Mouse (Mus musculus): ENCODE measurements around the gene Hnrnpll. TPM values are rescaled to one million over a fixed set of nuclear protein-coding genes. Genes with fewer than 3 reads are reported as not detected.

Hnrnpll gene
- total and polyA plus RNA-seq, 2 experiments from 2014 or later = 19.0 to 37.5 TPM

- H3K27ac ChIP-seq (ENCODE audit: low read depth) = no peak overlapping the region
- H3K9ac ChIP-seq (replicated peaks; ENCODE audit: low read depth, low read length) = no peak overlapping the region
- H3K4me1 ChIP-seq (ENCODE audit: control insufficient read depth, insufficient read depth) = peaks cover 11% of the 10 kb centered on the region; the same call in 1 of the 2 replicates
- no peak overlapping the region for H3K4me2 ChIP-seq (ENCODE audit: low read depth, low read length)
- no peak for DNase-seq (ENCODE audit: low spot score)
- no peak for TF ChIP-seq EP300 (IDR thresholded peaks at IDR 0.05; ENCODE audit: low read depth)
- H3K4me3 ChIP-seq (ENCODE audit: low read depth, low read length) = no peak overlapping the region
- H3K36me3 ChIP-seq (replicated peaks; ENCODE audit: control insufficient read depth, insufficient read depth, low read length) = no peaks in the 10 kb centered on the region
- H3K27me3 ChIP-seq (ENCODE audit: control insufficient read depth, insufficient read depth, low read length) = no peaks in the 10 kb centered on the region
- WGBS = 87% methylated on average over 11 of the region's 11 CpGs
- no peaks in the 10 kb centered on the region for H3K9me3 ChIP-seq (replicated peaks; ENCODE audit: control insufficient read depth, low read length)
- no peak for ATAC-seq (ENCODE audit: insufficient read depth, low read depth)
Measured at GRCm38 (mm10) chr17:80086591-80086990, 24.5 kb upstream of the Hnrnpll start.

- Histone ChIP-seq H3K9me3 (replicated peaks; ENCODE audit: control insufficient read depth, low read length) (no peaks in the 10 kb centered on the region), H3K36me3 (replicated peaks; ENCODE audit: control insufficient read depth, insufficient read depth, low read length) (no peaks in the 10 kb centered on the region), H3K27ac (ENCODE audit: low read depth) (peak overlapping the region; percentile 55), H3K4me2 (ENCODE audit: low read depth, low read length) (0 out of 2 replicates have a peak overlapping the region, but pooled peaks have one; percentile 15), H3K4me3 (ENCODE audit: low read depth, low read length) (no peak overlapping the region), H3K9ac (replicated peaks; ENCODE audit: low read depth, low read length) (no peak overlapping the region), H3K4me1 (ENCODE audit: control insufficient read depth, insufficient read depth) (peaks cover 5% of the 10 kb centered on the region; the same call in 1 of the 2 replicates), H3K27me3 (ENCODE audit: control insufficient read depth, insufficient read depth, low read length) (no peaks in the 10 kb centered on the region)
- 14% methylated on average over 9 of the region's 9 CpGs for WGBS
- no peak for TF ChIP-seq EP300 (IDR thresholded peaks at IDR 0.05; ENCODE audit: low read depth)
- TF ChIP-seq CTCF (IDR thresholded peaks at IDR 0.05; ENCODE audit: low read depth) = no peak
- ATAC-seq (ENCODE audit: insufficient read depth, low read depth) (peak; percentile 63), DNase-seq (ENCODE audit: low spot score) (no peak)
Measured at GRCm38 (mm10) chr17:80084424-80084823, 22.3 kb upstream of the Hnrnpll start.

- Histone ChIP-seq H3K9ac (replicated peaks; ENCODE audit: low read depth, low read length) (no peak overlapping the region), H3K4me1 (ENCODE audit: control insufficient read depth, insufficient read depth) (peaks cover 5% of the 10 kb centered on the region; the same call in 1 of the 2 replicates), H3K27me3 (ENCODE audit: control insufficient read depth, insufficient read depth, low read length) (no peaks in the 10 kb centered on the region), H3K9me3 (replicated peaks; ENCODE audit: control insufficient read depth, low read length) (no peaks in the 10 kb centered on the region), H3K27ac (ENCODE audit: low read depth) (no peak overlapping the region), H3K36me3 (replicated peaks; ENCODE audit: control insufficient read depth, insufficient read depth, low read length) (no peaks in the 10 kb centered on the region), H3K4me2 (ENCODE audit: low read depth, low read length) (no peak overlapping the region), H3K4me3 (ENCODE audit: low read depth, low read length) (no peak overlapping the region)
- no peak for TF ChIP-seq CTCF (IDR thresholded peaks at IDR 0.05; ENCODE audit: low read depth)
- TF ChIP-seq EP300 (IDR thresholded peaks at IDR 0.05; ENCODE audit: low read depth) = no peak
- 71% methylated on average over 6 of the region's 6 CpGs for WGBS
- no peak for ATAC-seq (ENCODE audit: insufficient read depth, low read depth)
- DNase-seq (ENCODE audit: low spot score) = no peak
Measured at GRCm38 (mm10) chr17:80083223-80083622, 21.1 kb upstream of the Hnrnpll start.

- Histone ChIP-seq H3K4me2 (ENCODE audit: low read depth, low read length) (no peak overlapping the region), H3K4me3 (ENCODE audit: low read depth, low read length) (no peak overlapping the region), H3K27ac (ENCODE audit: low read depth) (no peak overlapping the region), H3K27me3 (ENCODE audit: control insufficient read depth, insufficient read depth, low read length) (no peaks in the 10 kb centered on the region), H3K9me3 (replicated peaks; ENCODE audit: control insufficient read depth, low read length) (no peaks in the 10 kb centered on the region), H3K4me1 (ENCODE audit: control insufficient read depth, insufficient read depth) (no peaks in the 10 kb centered on the region), H3K36me3 (replicated peaks; ENCODE audit: control insufficient read depth, insufficient read depth, low read length) (no peaks in the 10 kb centered on the region), H3K9ac (replicated peaks; ENCODE audit: low read depth, low read length) (no peak overlapping the region)
- 86% methylated on average over 4 of the region's 4 CpGs for WGBS
- TF ChIP-seq EP300 (IDR thresholded peaks at IDR 0.05; ENCODE audit: low read depth) = no peak
- TF ChIP-seq CTCF (IDR thresholded peaks at IDR 0.05; ENCODE audit: low read depth) = no peak
- DNase-seq (ENCODE audit: low spot score) (no peak), ATAC-seq (ENCODE audit: insufficient read depth, low read depth) (no peak)
Measured at GRCm38 (mm10) chr17:80078726-80079125, 16.6 kb upstream of the Hnrnpll start.

- ATAC-seq (ENCODE audit: insufficient read depth, low read depth) = no peak
- Histone ChIP-seq H3K4me3 (ENCODE audit: low read depth, low read length) (no peak overlapping the region), H3K9me3 (replicated peaks; ENCODE audit: control insufficient read depth, low read length) (no peaks in the 10 kb centered on the region), H3K4me2 (ENCODE audit: low read depth, low read length) (no peak overlapping the region), H3K4me1 (ENCODE audit: control insufficient read depth, insufficient read depth) (no peaks in the 10 kb centered on the region), H3K27me3 (ENCODE audit: control insufficient read depth, insufficient read depth, low read length) (no peaks in the 10 kb centered on the region), H3K36me3 (replicated peaks; ENCODE audit: control insufficient read depth, insufficient read depth, low read length) (no peaks in the 10 kb centered on the region), H3K27ac (ENCODE audit: low read depth) (no peak overlapping the region), H3K9ac (replicated peaks; ENCODE audit: low read depth, low read length) (no peak overlapping the region)
- DNase-seq (ENCODE audit: low spot score) = no peak
- 76% methylated on average over 5 of the region's 6 CpGs for WGBS
- TF ChIP-seq CTCF (IDR thresholded peaks at IDR 0.05; ENCODE audit: low read depth) = no peak
- TF ChIP-seq EP300 (IDR thresholded peaks at IDR 0.05; ENCODE audit: low read depth) = no peak
Measured at GRCm38 (mm10) chr17:80067257-80067656, 5.1 kb upstream of the Hnrnpll start.

- ATAC-seq (ENCODE audit: insufficient read depth, low read depth) = no peak
Measured at GRCm38 (mm10) chr17:80063840-80064495, 1.8 kb upstream of the Hnrnpll start.

More at GRCm38 (mm10) chr17:80063840-80064495, 1.8 kb upstream of the Hnrnpll start:
- Histone ChIP-seq H3K27ac (ENCODE audit: low read depth) (no peak overlapping the region), H3K9ac (replicated peaks; ENCODE audit: low read depth, low read length) (no peak overlapping the region), H3K36me3 (replicated peaks; ENCODE audit: control insufficient read depth, insufficient read depth, low read length) (no peaks in the 10 kb centered on the region), H3K9me3 (replicated peaks; ENCODE audit: control insufficient read depth, low read length) (no peaks in the 10 kb centered on the region), H3K27me3 (ENCODE audit: control insufficient read depth, insufficient read depth, low read length) (no peaks in the 10 kb centered on the region), H3K4me1 (ENCODE audit: control insufficient read depth, insufficient read depth) (peaks cover 15% of the 10 kb centered on the region), H3K4me2 (ENCODE audit: low read depth, low read length) (no peak overlapping the region), H3K4me3 (ENCODE audit: low read depth, low read length) (no peak overlapping the region)
- 77% methylated on average over 8 of the region's 8 CpGs for WGBS
- TF ChIP-seq EP300 (IDR thresholded peaks at IDR 0.05; ENCODE audit: low read depth) = no peak
- no peak for TF ChIP-seq CTCF (IDR thresholded peaks at IDR 0.05; ENCODE audit: low read depth)
- no peak for DNase-seq (ENCODE audit: low spot score)
